Mouse (Mus musculus) liver, embryonic 15.5 days (tissue): ENCODE data around the gene Ppa1. TPM values are rescaled to one million over a fixed set of nuclear protein-coding genes. Genes with fewer than 3 reads are reported as not detected.
A peak's percentile ranks its signal among the peaks of the same experiment; 100 is the strongest.

Experiments used
- ATAC-seq: fragments of 200-750 bp; cut with Nextera tagmentation; 2 replicates; pipeline ENCODE4 v1.8.0; 2017; ENCODE audit warnings: moderate number of reproducible peaks, mild to moderate bottlenecking, moderate library complexity; ENCODE audit not compliant: insufficient read depth
- H3K27ac ChIP-seq: fragments of 300-500 bp; sonication (generic); replicated peaks from 2 replicates; pipeline ENCODE4 v1.5.1; 2015; ENCODE audit warnings: mild to moderate bottlenecking, inconsistent platforms
- H3K27me3 ChIP-seq: fragments of 300-500 bp; sonication (generic); 2 replicates; pipeline ENCODE4 v1.6.1; 2015; ENCODE audit warnings: mild to moderate bottlenecking, inconsistent platforms
- H3K36me3 ChIP-seq: fragments of 300-500 bp; sonication (generic); replicated peaks from 2 replicates; pipeline ENCODE4 v1.6.1; 2015; ENCODE audit warnings: moderate library complexity, mild to moderate bottlenecking, inconsistent platforms
- H3K4me1 ChIP-seq: fragments of 300-500 bp; sonication (generic); replicated peaks from 2 replicates; pipeline ENCODE4 v1.6.1; 2015; ENCODE audit warnings: inconsistent platforms
- H3K4me2 ChIP-seq: fragments of 300-500 bp; sonication (generic); 2 replicates; pipeline ENCODE4 v1.6.1; 2015; ENCODE audit warnings: moderate library complexity, mild to moderate bottlenecking, inconsistent platforms
- H3K4me3 ChIP-seq: fragments of 300-500 bp; sonication (generic); replicated peaks from 2 replicates; pipeline ENCODE4 v1.5.1; 2015; ENCODE audit warnings: mild to moderate bottlenecking, inconsistent platforms
- H3K9ac ChIP-seq: fragments of 300-500 bp; sonication (generic); 2 replicates; pipeline ENCODE4 v1.6.1; 2015; ENCODE audit warnings: moderate library complexity, mild to moderate bottlenecking, inconsistent platforms
- H3K9me3 ChIP-seq: fragments of 300-500 bp; sonication (generic); replicated peaks from 2 replicates; pipeline ENCODE4 v1.6.1; 2016; ENCODE audit warnings: inconsistent platforms
- WGBS: fragments of 180-500 bp; shearing (Covaris S2); methylation state at CpG from one replicate; pipeline ENCODE4 v1.1.7; 2015; ENCODE audit warnings: mixed read lengths; ENCODE audit not compliant: insufficient replicate concordance; 5-methylcytosine and 5-hydroxymethylcytosine counted together
- polyA plus RNA-seq: library from polyadenylated mRNA; unstranded; fragments of >200 nt; fragmentation: Nextera tagmentation; extraction: Ambion mirVana; gene quantifications from 2 replicates; pipeline ENCODE4 v1.2.1, GENCODE M21; 2015

Ppa1 gene
- polyA plus RNA-seq, 1 experiment from 2014 or later, result 92.6 TPM

DNA sequence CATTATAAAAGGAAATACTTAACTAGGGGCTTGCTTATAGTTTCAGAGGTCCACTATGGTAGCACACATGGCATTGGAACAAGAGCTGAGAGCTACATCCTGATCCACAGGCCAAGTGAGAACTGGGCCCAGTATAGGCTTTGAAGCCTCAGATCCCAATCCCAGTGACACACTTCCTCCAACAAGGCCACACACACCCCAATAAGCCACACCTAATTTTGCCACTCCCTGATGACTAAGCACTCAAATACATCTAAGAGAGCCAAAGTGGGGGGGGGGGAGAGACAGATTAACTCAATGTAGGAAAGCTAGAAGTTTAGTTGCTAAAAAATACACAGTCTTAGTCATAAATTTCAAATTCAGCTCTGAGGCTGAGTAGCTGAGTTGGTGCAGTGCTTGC lies 21.5 kb downstream of the Ppa1 start:
- no peaks in the 10 kb centered on the region for H3K9me3 ChIP-seq
- H3K4me3 ChIP-seq, result no peak overlapping the region
- H3K4me2 ChIP-seq, result no peak overlapping the region
- H3K27me3 ChIP-seq, result no peaks in the 10 kb centered on the region
- peaks cover 85% of the 10 kb centered on the region for H3K36me3 ChIP-seq
- H3K27ac ChIP-seq, result no peak overlapping the region
- H3K4me1 ChIP-seq, result peaks cover 13% of the 10 kb centered on the region
- no peak overlapping the region for H3K9ac ChIP-seq
- ATAC-seq, result 0 out of 2 replicates have a peak, but pooled peaks have one; percentile 47

DNA sequence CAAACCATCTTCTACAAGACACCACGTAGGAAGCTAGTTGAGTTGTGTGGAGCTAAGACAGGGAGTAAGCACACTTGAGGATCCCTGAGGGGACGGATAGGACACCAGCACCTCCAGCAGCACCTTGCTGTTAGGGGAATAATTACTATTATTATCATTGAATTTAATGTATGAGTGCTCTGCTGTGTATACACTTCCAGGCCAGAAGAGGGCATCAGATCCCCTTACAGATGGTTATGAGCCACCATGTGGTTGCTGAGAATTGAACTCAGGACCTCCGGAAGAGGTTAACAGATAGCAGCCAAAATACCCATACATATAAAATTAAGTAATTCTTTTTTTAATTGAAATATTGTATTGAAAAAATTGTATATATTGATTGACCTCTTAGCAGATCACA lies 22.4 kb downstream of the Ppa1 start:
- H3K9me3 ChIP-seq, result no peaks in the 10 kb centered on the region
- peaks cover 11% of the 10 kb centered on the region for H3K4me1 ChIP-seq
- H3K4me3 ChIP-seq, result no peak overlapping the region
- H3K9ac ChIP-seq, result no peak overlapping the region
- no peak for ATAC-seq
- H3K36me3 ChIP-seq, result peaks cover 81% of the 10 kb centered on the region
- no peaks in the 10 kb centered on the region for H3K27me3 ChIP-seq
- H3K4me2 ChIP-seq, result no peak overlapping the region
- no peak overlapping the region for H3K27ac ChIP-seq
- 84% methylated on average over 3 of the region's 3 CpGs for WGBS

DNA sequence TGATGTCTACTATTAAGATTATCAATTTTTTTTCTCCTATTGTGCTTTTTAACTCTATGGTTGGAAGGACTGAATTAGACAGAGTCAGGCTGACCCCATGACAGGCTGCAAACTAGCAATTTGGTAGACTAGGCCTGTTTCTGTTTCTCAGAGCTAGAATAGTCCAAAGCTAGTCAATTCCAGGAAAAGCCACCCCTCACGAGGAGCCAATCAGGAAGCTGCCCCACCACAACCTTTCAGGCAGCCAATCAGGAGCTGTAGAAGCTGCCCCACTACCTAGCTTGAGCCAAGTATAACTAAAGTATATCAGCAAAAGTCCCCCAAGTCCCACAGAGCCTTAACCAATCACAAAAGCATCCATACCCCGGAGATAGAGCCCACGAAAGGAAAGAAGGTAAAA lies 27.6 kb downstream of the Ppa1 start:
- WGBS, result 20% methylated on average over 3 of the region's 3 CpGs
- no peak for ATAC-seq

DNA sequence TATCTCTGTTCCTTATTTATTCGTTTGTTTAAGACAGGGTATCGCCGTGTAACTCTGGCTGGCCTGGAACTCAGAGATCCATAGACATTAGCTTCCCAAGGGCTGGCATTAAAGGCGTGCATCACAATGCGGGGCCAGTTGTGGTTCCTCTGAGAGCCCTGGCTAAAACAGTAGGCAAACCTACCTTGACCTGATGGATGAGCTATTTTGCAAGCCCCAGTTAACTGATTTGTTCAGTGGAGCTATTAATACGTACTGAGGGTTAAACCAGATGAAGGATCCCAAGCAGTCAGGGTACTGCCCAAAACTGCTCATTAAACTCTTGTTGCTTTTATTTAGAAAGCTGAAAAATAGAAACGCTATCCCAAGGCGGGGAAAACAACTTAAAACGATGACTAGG lies 31.2 kb downstream of the Ppa1 start:
- Histone ChIP-seq H3K4me2 (peak overlapping the region; percentile 83), H3K27me3 (no peaks in the 10 kb centered on the region), H3K27ac (peak overlapping the region; percentile 84), H3K36me3 (peaks cover 16% of the 10 kb centered on the region), H3K9me3 (no peaks in the 10 kb centered on the region), H3K9ac (peak overlapping the region; percentile 67), H3K4me3 (peak overlapping the region; percentile 96), H3K4me1 (peaks cover 33% of the 10 kb centered on the region)
- WGBS, result 42% methylated on average over 9 of the region's 9 CpGs
- ATAC-seq, result no peak

More for the DNA sequence above, 27.6 kb downstream of the Ppa1 start:
- Histone ChIP-seq H3K9me3 (no peaks in the 10 kb centered on the region), H3K4me3 (no peak overlapping the region), H3K36me3 (peaks cover 36% of the 10 kb centered on the region), H3K27ac (0 out of 2 replicates have a peak overlapping the region, but pooled peaks have one; percentile 8), H3K27me3 (no peaks in the 10 kb centered on the region), H3K4me2 (no peak overlapping the region), H3K4me1 (peaks cover 18% of the 10 kb centered on the region), H3K9ac (no peak overlapping the region)

DNA sequence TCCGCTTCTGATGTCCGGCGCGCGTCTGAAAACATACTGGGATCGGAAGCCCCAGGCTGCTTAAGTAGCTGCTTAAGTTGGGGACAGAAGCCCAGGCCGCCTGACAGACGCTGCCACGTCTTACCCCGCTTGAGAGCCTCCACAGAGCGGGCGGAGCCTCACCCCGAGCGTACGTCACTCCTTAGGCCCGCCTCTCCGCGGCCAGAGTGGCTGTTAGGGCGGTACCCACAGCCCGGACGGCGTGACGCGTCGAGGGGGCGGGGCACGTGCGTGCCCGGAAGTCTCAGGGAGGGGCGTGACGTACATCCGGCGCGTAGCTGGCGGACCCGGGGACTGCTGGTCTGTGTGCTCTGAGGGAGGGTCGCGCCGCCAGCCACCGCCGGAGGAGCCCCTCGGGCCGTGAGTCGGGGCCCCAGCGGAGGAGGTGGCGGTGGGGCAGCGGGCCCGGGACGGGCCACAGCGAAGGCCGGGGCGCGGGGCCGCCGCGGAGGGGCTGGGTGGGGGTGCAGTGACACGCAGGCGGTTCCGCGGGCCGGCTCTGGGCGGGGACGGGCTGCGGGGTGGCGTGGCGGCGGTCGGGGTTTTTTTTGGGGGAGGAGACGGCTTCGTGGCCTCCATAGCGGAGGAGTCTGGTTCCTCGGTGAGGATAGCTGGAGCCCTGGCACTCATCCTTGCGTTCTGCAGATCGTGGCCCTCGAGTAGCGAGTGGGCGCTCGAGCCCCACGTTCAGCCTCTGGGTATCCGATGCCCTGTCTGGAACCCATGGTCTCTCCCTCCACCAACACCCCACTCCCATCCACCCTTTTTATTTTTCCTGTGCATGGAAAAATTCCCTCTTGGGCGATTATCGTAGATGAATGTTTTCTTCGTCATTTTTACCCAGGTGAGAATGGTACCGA lies 31.9 kb downstream of the Ppa1 start, which contains the start of gene Sar1a:
Sar1a (plus strand) TSS at position 285 of the 899 bp plus-strand sequence.
- peak within 1 kb of the TSS; percentile 84 for H3K9ac ChIP-seq
- H3K27ac ChIP-seq, result peak within 1 kb of the TSS; percentile 87
- WGBS, result under 1% methylated on average over 81 of the region's 84 CpGs
- H3K4me2 ChIP-seq, result peak within 1 kb of the TSS; percentile 83
- H3K36me3 ChIP-seq, result peaks cover 16% of the 10 kb centered on the region
- H3K9me3 ChIP-seq, result no peaks in the 10 kb centered on the region
- peak; percentile 99 for ATAC-seq
- H3K4me3 ChIP-seq, result peak within 1 kb of the TSS; percentile 96
- peaks cover 33% of the 10 kb centered on the region for H3K4me1 ChIP-seq
- H3K27me3 ChIP-seq, result no peaks in the 10 kb centered on the region

DNA sequence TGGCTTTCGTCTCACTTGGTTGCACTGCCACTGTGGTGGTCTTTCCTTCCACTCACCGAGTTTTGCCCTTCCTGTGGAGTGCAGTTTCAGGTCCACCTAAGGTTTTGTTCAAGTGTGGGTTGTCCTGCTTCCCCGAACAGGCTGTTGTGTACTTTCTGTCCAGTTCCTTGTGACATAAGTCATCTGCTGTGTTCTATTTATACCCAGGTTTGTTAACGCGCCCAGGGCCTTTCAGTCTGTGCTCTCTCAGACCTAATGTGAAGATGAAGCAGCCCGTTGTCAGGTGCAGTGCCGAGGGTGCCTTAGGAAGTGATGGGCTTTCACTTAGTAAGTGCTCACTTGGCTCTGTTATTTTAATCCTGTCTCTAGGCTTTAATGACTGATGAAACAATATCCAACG lies 41.1 kb downstream of the Ppa1 start:
- no peak for ATAC-seq
- Histone ChIP-seq H3K36me3 (peaks cover 86% of the 10 kb centered on the region), H3K4me3 (no peak overlapping the region), H3K9me3 (no peaks in the 10 kb centered on the region), H3K27me3 (no peaks in the 10 kb centered on the region), H3K27ac (no peak overlapping the region), H3K4me2 (no peak overlapping the region), H3K9ac (no peak overlapping the region), H3K4me1 (no peaks in the 10 kb centered on the region)
- 75% methylated on average over 8 of the region's 8 CpGs for WGBS

DNA sequence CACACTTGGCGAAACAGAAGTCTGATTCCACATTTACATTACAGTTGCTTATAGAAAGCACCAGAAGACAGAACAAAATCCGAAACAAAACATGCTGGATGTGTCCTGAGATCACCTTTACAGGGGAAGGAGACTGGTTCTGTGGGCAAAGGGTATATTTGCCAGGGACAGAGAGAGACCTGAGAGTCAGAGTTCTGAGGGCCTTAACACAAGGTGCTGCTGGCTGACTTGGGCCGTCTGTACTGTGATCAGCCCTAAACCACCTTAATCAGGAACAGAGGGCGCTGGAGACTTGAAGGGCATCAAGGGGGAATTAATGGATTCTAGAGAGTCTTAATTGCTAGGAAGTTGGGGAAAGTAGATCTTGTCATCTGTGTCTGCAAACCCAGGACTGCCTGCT lies 45.2 kb downstream of the Ppa1 start:
- Histone ChIP-seq H3K9me3 (no peaks in the 10 kb centered on the region), H3K27me3 (no peaks in the 10 kb centered on the region), H3K27ac (no peak overlapping the region), H3K4me2 (no peak overlapping the region), H3K4me1 (peaks cover 29% of the 10 kb centered on the region), H3K36me3 (peaks cover 46% of the 10 kb centered on the region), H3K4me3 (no peak overlapping the region), H3K9ac (no peak overlapping the region)
- ATAC-seq, result no peak
- 66% methylated on average over 4 of the region's 4 CpGs for WGBS

DNA sequence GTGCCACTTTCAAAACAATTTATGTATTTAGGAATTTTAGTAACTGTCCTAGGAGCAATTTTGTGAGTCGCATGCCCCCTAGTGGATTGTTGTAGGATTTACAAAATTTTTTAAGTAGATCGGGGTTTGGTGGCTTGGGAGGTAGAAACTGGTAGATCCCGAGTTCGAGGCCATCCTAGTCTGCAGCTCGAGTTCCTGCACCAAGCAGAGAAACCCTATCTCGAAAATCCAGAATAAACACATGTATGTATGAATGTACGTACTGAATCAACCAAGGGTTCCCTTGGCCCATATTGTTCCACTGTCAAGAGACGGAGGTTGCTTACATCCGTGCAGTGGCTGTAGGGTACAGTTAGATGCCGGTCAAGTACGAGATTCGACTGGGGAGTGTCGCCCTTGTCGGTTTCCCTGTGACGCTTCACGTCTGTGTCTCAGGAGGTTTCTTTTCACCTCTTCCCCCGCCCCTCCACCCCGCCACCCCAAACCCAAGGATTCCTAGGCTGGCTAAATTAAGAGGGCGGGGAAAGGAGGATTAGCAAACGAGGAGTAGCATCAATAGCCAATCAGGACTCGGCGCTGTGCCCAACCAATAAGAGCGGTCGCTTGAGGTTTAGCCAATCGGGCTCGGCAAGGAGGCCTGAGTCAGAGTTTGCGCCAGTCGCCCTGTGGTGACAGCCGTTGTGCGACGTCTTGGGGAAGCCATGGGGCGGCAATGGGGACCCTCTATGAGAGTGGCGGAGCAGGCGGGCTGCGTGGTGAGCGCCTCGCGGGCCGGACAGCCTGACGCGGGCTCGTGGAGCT lies 46.7 kb downstream of the Ppa1 start, which contains the start of gene Tysnd1:
Tysnd1 (plus strand) TSS at position 645 of the 801 bp plus-strand sequence.
- no peaks in the 10 kb centered on the region for H3K9me3 ChIP-seq
- H3K9ac ChIP-seq, result peak within 1 kb of the TSS; percentile 78
- H3K36me3 ChIP-seq, result peaks cover 37% of the 10 kb centered on the region
- under 1% methylated on average over 42 of the region's 42 CpGs for WGBS
- peak within 1 kb of the TSS; percentile 70 for H3K27ac ChIP-seq
- H3K4me1 ChIP-seq, result peaks cover 29% of the 10 kb centered on the region
- peak within 1 kb of the TSS; percentile 98 for H3K4me2 ChIP-seq
- H3K4me3 ChIP-seq, result peak within 1 kb of the TSS; percentile 90
- no peaks in the 10 kb centered on the region for H3K27me3 ChIP-seq
- peak; percentile 94 for ATAC-seq

DNA sequence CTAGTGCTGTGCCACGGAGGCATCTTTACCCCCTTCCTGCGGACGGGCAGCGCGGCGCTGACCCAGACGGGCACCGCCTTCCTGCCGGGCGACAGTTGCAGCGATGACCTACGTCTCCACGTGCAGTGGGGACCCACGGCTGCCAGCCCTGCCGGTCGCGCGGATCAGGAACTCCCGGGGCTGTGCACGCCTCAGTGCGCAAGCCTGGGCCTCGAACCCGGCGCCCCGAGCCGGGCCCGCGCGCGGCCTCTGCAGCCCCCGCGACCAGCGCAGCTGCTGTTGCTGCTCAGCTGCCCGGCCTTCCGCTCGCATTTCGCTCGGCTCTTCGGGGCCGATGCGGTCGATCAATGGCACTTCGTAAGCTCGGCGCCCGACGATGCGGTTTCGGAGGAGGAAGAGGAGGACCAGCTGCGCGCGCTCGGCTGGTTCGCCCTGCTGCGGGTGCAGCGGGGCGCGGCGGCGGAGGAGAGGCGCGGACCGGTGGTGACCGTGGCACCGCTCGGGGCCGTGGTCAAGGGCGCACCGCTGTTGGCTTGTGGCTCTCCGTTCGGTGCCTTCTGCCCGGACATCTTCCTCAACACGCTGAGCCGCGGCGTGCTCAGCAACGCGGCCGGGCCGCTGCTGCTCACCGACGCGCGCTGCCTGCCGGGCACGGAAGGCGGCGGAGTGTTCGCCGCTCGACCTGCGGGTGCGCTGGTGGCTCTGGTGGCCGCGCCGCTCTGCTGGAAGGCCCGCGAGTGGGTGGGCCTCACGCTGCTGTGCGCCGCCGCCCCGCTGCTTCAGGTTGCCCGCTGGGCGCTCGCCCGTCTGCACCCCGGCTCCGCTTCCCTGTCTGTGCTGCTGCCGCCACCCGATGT lies 47.6 kb downstream of the Ppa1 start:
- Histone ChIP-seq H3K36me3 (peaks cover 32% of the 10 kb centered on the region), H3K27ac (peak overlapping the region; percentile 70), H3K4me2 (peak overlapping the region; percentile 98), H3K4me1 (peaks cover 29% of the 10 kb centered on the region), H3K9me3 (no peaks in the 10 kb centered on the region), H3K27me3 (no peaks in the 10 kb centered on the region), H3K4me3 (peak overlapping the region; percentile 90), H3K9ac (peak overlapping the region; percentile 78)
- WGBS, result under 1% methylated on average over 111 of the region's 111 CpGs
- ATAC-seq, result peak; percentile 59

DNA sequence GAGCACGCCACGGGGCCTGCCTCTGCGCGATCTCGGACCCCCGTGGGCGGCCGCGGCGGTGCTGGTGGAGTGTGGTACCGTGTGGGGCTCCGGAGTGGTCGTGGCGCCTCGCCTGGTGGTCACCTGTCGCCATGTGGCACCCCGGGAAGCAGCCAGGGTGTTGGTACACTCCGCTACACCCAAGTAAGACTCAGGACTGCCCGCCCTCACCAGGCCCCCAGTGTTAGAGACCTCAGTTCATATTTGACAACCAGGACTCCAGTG lies 48.1 kb downstream of the Ppa1 start:
- H3K27ac ChIP-seq, result peak overlapping the region; percentile 70; the same call in 1 of the 2 replicates
- H3K4me3 ChIP-seq, result peak overlapping the region; percentile 90
- 6% methylated on average over 19 of the region's 19 CpGs for WGBS
- no peak for ATAC-seq
- peaks cover 29% of the 10 kb centered on the region for H3K4me1 ChIP-seq
- H3K27me3 ChIP-seq, result no peaks in the 10 kb centered on the region
- no peaks in the 10 kb centered on the region for H3K9me3 ChIP-seq
- peak overlapping the region; percentile 98 for H3K4me2 ChIP-seq
- peak overlapping the region; percentile 78 for H3K9ac ChIP-seq
- H3K36me3 ChIP-seq, result peaks cover 31% of the 10 kb centered on the region
